Mouse (Mus musculus) heart, embryonic 11.5 days (tissue): ENCODE measurements around the gene Zdhhc11. TPM values are rescaled to one million over a fixed set of nuclear protein-coding genes. Genes with fewer than 3 reads are reported as not detected.
"Not testable (repeated sequence)": the region's sequence is repeated elsewhere in the genome, so short reads cannot be mapped to it uniquely, and the experiment has no call there.

ENCODE experiments used
- ATAC-seq: fragments of 200-750 bp; cut with Nextera tagmentation; replicated peaks from 2 replicates; pipeline ENCODE4 v1.8.0; 2017; ENCODE audit warnings: moderate library complexity; ENCODE audit not compliant: insufficient number of reproducible peaks, low FRiP score, low TSS enrichment
- H3K27ac ChIP-seq: fragments of 300-500 bp; sonication (generic); 2 replicates; pipeline ENCODE4 v1.5.1; 2014; ENCODE audit warnings: mild to moderate bottlenecking, low read depth, low read length
- H3K27me3 ChIP-seq: fragments of 300-500 bp; sonication (generic); 2 replicates; pipeline ENCODE4 v1.6.1; 2014; ENCODE audit warnings: mild to moderate bottlenecking, low read length, mixed read lengths; ENCODE audit not compliant: control insufficient read depth, insufficient read depth
- H3K36me3 ChIP-seq: fragments of 300-500 bp; sonication (generic); 2 replicates; pipeline ENCODE4 v1.6.1; 2014; ENCODE audit warnings: mild to moderate bottlenecking, low read length, moderate library complexity, mixed read lengths; ENCODE audit not compliant: control insufficient read depth, insufficient read depth
- H3K4me1 ChIP-seq: fragments of 300-500 bp; sonication (generic); 2 replicates; pipeline ENCODE4 v1.6.1; 2014; ENCODE audit warnings: low read length; ENCODE audit not compliant: control insufficient read depth, insufficient read depth
- H3K4me2 ChIP-seq: fragments of 300-500 bp; sonication (generic); 2 replicates; pipeline ENCODE4 v1.6.1; 2014; ENCODE audit warnings: mild to moderate bottlenecking, moderate library complexity
- H3K4me3 ChIP-seq: fragments of 300-500 bp; sonication (generic); 2 replicates; pipeline ENCODE4 v1.5.1; 2014; ENCODE audit warnings: low read depth, low read length
- H3K9ac ChIP-seq: fragments of 300-500 bp; sonication (generic); 2 replicates; pipeline ENCODE4 v1.6.1; 2014; ENCODE audit warnings: mild to moderate bottlenecking, low read depth, low read length, moderate library complexity
- H3K9me3 ChIP-seq: fragments of 300-500 bp; sonication (generic); replicated peaks from 2 replicates; pipeline ENCODE4 v1.6.1; 2016; ENCODE audit warnings: low read length; ENCODE audit not compliant: control insufficient read depth
- WGBS: fragments of 180-500 bp; shearing (Covaris S2); extraction: QIAGEN DNeasy Blood & Tissue Kit; methylation state at CpG from one replicate; pipeline ENCODE4 v1.1.7; 2014; ENCODE audit not compliant: insufficient replicate concordance; 5-methylcytosine and 5-hydroxymethylcytosine counted together
- polyA plus RNA-seq: library from polyadenylated mRNA; unstranded; fragments of >200 nt; fragmentation: Nextera tagmentation; extraction: Ambion mirVana; gene quantifications from 2 replicates; pipeline ENCODE4 v1.2.1, GENCODE M21; 2014

Gene Zdhhc11
- polyA plus RNA-seq, 1 experiment from 2014 or later = not detected

DNA sequence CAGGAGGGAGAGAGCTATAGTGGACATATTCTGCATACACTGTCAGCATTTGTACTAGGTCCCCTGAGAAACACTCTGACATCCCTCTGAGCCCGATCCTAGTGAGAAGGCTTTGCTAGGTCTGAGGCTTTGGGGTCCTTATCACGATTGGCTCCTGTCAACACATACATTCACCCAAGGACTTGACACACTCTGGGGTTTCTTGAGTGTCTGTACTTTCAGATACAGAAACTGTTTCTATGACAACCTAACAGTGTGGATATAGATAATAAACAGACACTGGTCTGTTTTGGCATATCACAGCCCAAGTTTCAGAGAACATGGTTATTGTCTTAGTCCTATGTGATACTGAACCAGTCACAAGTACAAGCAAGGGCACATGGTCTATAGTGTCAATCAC lies 27.1 kb downstream of the Zdhhc11 start:
- H3K9me3 ChIP-seq = no peaks in the 10 kb centered on the region
- WGBS = 10% methylated on average over 2 of the region's 2 CpGs
- H3K4me3 ChIP-seq = no peak overlapping the region
- H3K4me1 ChIP-seq = 0 out of 2 replicates have a peak, but pooled peaks cover 6% of the 10 kb centered on the region
- no peaks in the 10 kb centered on the region for H3K36me3 ChIP-seq
- H3K9ac ChIP-seq = no peak overlapping the region
- peak; percentile 31; the same call in 1 of the 2 replicates for ATAC-seq
- no peak overlapping the region for H3K4me2 ChIP-seq
- H3K27me3 ChIP-seq = no peaks in the 10 kb centered on the region
- no peak overlapping the region for H3K27ac ChIP-seq

GRCm38 (mm10) chr13:73991267-73991666 lies 27.6 kb downstream of the Zdhhc11 start:
- no peaks in the 10 kb centered on the region for H3K36me3 ChIP-seq
- H3K4me1 ChIP-seq = 0 out of 2 replicates have a peak, but pooled peaks cover 6% of the 10 kb centered on the region
- WGBS = 61% methylated on average over 5 of the region's 5 CpGs
- no peak overlapping the region for H3K27ac ChIP-seq
- no peak overlapping the region for H3K9ac ChIP-seq
- H3K27me3 ChIP-seq = no peaks in the 10 kb centered on the region
- no peak overlapping the region for H3K4me3 ChIP-seq
- ATAC-seq = no peak
- no peaks in the 10 kb centered on the region for H3K9me3 ChIP-seq
- no peak overlapping the region for H3K4me2 ChIP-seq

- no peak overlapping the region for H3K4me3 ChIP-seq
- H3K36me3 ChIP-seq = no peaks in the 10 kb centered on the region
- no peak overlapping the region for H3K9ac ChIP-seq
- H3K27ac ChIP-seq = no peak overlapping the region
- H3K27me3 ChIP-seq = no peaks in the 10 kb centered on the region
- H3K4me1 ChIP-seq = no peaks in the 10 kb centered on the region
- no peak for ATAC-seq
- WGBS = 76% methylated on average over 4 of the region's 4 CpGs
- H3K9me3 ChIP-seq = no peaks in the 10 kb centered on the region
- no peak overlapping the region for H3K4me2 ChIP-seq
Measured at GRCm38 (mm10) chr13:73996456-73996855, 32.8 kb downstream of the Zdhhc11 start.

DNA sequence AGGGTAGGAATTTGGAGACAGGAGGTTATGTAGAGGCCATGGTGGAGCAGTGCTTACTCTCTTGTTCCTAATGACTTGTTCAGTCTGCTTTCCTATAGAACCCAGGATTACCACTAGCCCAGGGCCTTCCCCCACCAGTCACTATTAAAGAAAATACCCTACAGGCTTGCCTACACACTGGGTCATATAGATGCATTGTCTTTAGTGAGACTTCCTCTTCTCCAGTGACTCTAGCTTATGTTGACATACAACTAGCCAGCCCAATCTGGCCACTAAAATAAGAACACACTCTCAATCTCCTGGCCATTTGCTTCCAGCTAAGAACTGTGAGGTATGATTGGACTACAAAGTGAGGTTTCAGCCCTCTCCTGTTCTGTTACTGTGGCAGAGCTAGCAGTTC lies 36.9 kb downstream of the Zdhhc11 start:
- H3K9me3 ChIP-seq = no peaks in the 10 kb centered on the region
- no peak overlapping the region for H3K9ac ChIP-seq
- no peak overlapping the region for H3K27ac ChIP-seq
- no peaks in the 10 kb centered on the region for H3K36me3 ChIP-seq
- no peaks in the 10 kb centered on the region for H3K4me1 ChIP-seq
- H3K4me2 ChIP-seq = no peak overlapping the region
- no peak for ATAC-seq
- no peaks in the 10 kb centered on the region for H3K27me3 ChIP-seq
- H3K4me3 ChIP-seq = no peak overlapping the region

- Histone ChIP-seq H3K4me1 (no peaks in the 10 kb centered on the region), H3K27me3 (no peaks in the 10 kb centered on the region), H3K36me3 (no peaks in the 10 kb centered on the region), H3K9me3 (no peaks in the 10 kb centered on the region), H3K27ac (no peak overlapping the region), H3K4me2 (no peak overlapping the region), H3K9ac (no peak overlapping the region), H3K4me3 (no peak overlapping the region)
- ATAC-seq = no peak
- 79% methylated on average over 6 of the region's 6 CpGs for WGBS
Measured at GRCm38 (mm10) chr13:74000961-74001360, 37.3 kb downstream of the Zdhhc11 start.

DNA sequence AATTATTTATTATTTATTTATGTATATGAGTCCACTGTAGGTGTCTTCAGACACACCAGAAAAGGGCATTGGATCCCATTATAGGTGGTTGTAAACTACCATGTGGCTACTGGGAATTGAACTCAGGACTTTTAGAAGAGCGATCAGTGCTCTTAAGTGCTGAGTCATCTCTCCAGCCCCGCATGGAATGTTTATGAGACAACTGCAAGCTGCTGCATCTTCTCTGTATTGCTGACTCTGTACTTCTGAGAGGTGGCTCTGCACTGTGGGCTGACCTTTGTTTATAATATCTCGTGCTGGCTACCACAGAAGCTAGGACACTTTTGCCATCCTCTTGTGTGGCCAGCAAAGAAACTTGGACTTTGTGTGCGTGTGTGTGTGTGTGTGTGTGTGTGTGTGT lies 37.8 kb downstream of the Zdhhc11 start:
- no peak overlapping the region for H3K27ac ChIP-seq
- no peak for ATAC-seq
- H3K9me3 ChIP-seq = no peaks in the 10 kb centered on the region
- WGBS = 69% methylated on average over 4 of the region's 4 CpGs
- no peak overlapping the region for H3K4me2 ChIP-seq
- no peak overlapping the region for H3K9ac ChIP-seq
- no peaks in the 10 kb centered on the region for H3K27me3 ChIP-seq
- no peak overlapping the region for H3K4me3 ChIP-seq
- no peaks in the 10 kb centered on the region for H3K36me3 ChIP-seq
- no peaks in the 10 kb centered on the region for H3K4me1 ChIP-seq

DNA sequence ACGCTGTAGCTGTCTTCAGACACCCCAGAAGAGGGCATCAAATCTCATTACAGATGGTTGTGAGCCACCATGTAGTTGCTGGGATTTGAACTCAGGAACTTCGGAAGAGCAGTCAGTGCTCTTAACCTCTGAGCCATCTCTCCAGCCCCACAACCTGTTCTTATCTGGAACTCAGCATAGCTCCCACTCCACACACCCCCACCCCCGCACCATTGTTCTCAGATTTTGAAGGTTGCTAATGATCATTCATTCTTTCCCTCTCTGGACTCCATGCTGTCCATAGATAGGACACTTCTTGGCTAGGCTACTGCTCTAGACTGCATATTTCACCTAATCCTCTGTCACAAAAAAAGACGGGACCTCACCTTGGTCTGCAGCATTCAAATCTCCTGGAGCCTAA lies 43.2 kb downstream of the Zdhhc11 start:
- not testable (repeated sequence) for H3K9ac ChIP-seq, H3K4me2 ChIP-seq, H3K9me3 ChIP-seq, H3K4me1 ChIP-seq, ATAC-seq, H3K36me3 ChIP-seq, H3K27ac ChIP-seq, H3K4me3 ChIP-seq, H3K27me3 ChIP-seq
- 77% methylated on average over 4 of the region's 4 CpGs for WGBS

- H3K4me2 ChIP-seq = peak overlapping the region; percentile 100; the same call in 1 of the 2 replicates
- 66% methylated on average over 2 of the region's 2 CpGs for WGBS
- H3K9ac ChIP-seq, H3K27me3 ChIP-seq, H3K36me3 ChIP-seq, H3K9me3 ChIP-seq, H3K4me1 ChIP-seq, H3K27ac ChIP-seq, ATAC-seq, H3K4me3 ChIP-seq: not testable (repeated sequence)
Measured at GRCm38 (mm10) chr13:74008216-74008615, 44.6 kb downstream of the Zdhhc11 start.

- Histone ChIP-seq H3K9ac (peak within 1 kb of the TSS; percentile 77), H3K4me3 (peak within 1 kb of the TSS; percentile 66), H3K9me3 (no peaks in the 10 kb centered on the region), H3K4me1 (peaks cover 8% of the 10 kb centered on the region; the same call in 1 of the 2 replicates), H3K36me3 (no peaks in the 10 kb centered on the region), H3K4me2 (peak within 1 kb of the TSS; percentile 100), H3K27me3 (no peaks in the 10 kb centered on the region), H3K27ac (no peak within 1 kb of the TSS; the same call in 1 of the 2 replicates)
- WGBS = under 1% methylated on average over 55 of the region's 56 CpGs
- ATAC-seq = peak; percentile 94
Measured at GRCm38 (mm10) chr13:74008948-74009718, 45.5 kb downstream of the Zdhhc11 start, which contains the start of gene Tppp. TSS of gene Tppp (plus strand) at chr13:74009407.
